Mouse (Mus musculus) midbrain, embryonic 12.5 days (tissue): ENCODE data around the gene Tbc1d17. TPM values are rescaled to one million over a fixed set of nuclear protein-coding genes. Genes with fewer than 3 reads are reported as not detected.

Experiments used
- ATAC-seq: fragments of 200-750 bp; cut with Nextera tagmentation; 2 replicates; pipeline ENCODE4 v1.8.0; 2017; ENCODE audit warnings: low read depth, moderate TSS enrichment, moderate library complexity; ENCODE audit not compliant: low FRiP score
- H3K27ac ChIP-seq: fragments of 300-500 bp; sonication (generic); replicated peaks from 2 replicates; pipeline ENCODE4 v1.5.1; 2016; ENCODE audit warnings: mild to moderate bottlenecking
- H3K27me3 ChIP-seq: fragments of 300-500 bp; sonication (generic); 2 replicates; pipeline ENCODE4 v1.6.1; 2016; ENCODE audit warnings: mild to moderate bottlenecking
- H3K36me3 ChIP-seq: fragments of 300-500 bp; sonication (generic); 2 replicates; pipeline ENCODE4 v1.6.1; 2016
- H3K4me1 ChIP-seq: fragments of 300-500 bp; sonication (generic); 2 replicates; pipeline ENCODE4 v1.6.1; 2016
- H3K4me2 ChIP-seq: fragments of 300-500 bp; sonication (generic); replicated peaks from 2 replicates; pipeline ENCODE4 v1.6.1; 2016; ENCODE audit warnings: mild to moderate bottlenecking, moderate library complexity
- H3K4me3 ChIP-seq: fragments of 300-500 bp; sonication (generic); 2 replicates; pipeline ENCODE4 v1.5.1; 2016; ENCODE audit warnings: mild to moderate bottlenecking
- H3K9ac ChIP-seq: fragments of 300-500 bp; sonication (generic); replicated peaks from 2 replicates; pipeline ENCODE4 v1.6.1; 2016; ENCODE audit warnings: mild to moderate bottlenecking, moderate library complexity
- H3K9me3 ChIP-seq: fragments of 300-500 bp; sonication (generic); 2 replicates; pipeline ENCODE4 v1.6.1; 2016; ENCODE audit warnings: mild to moderate bottlenecking
- WGBS: fragments of 180-500 bp; shearing (Covaris S2); methylation state at CpG from one replicate; pipeline ENCODE4 v1.1.7; 2016; 5-methylcytosine and 5-hydroxymethylcytosine counted together
- polyA plus RNA-seq: library from polyadenylated mRNA; unstranded; fragments of >200 nt; fragmentation: Nextera tagmentation; extraction: Ambion mirVana; gene quantifications from 2 replicates; pipeline ENCODE4 v1.2.1, GENCODE M21; 2016

The Tbc1d17 gene
- polyA plus RNA-seq, 1 experiment from 2014 or later: 101 TPM

DNA sequence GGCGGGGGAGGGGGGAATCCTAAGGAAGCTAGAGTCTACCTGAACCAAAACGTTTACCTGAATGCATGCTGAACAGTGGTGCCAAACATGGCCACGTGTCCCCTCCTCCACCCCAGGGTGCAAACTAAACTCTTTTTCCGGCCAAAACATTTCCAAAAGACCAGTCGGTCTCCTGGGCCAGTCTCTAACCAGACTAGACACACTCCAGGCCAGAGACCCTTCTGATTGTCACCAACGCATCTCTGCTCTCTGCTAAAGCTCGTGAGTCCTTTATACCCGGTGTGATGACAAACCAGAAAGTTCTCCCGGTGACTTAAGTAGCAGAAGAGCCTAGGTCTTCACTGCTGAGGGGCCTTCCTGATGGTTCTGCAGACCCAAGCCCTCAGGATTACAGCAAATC, 18.9 kb upstream of the Tbc1d17 start:
- Histone ChIP-seq H3K4me1 (peaks cover 51% of the 10 kb centered on the region), H3K4me2 (peak overlapping the region; percentile 91), H3K9me3 (no peaks in the 10 kb centered on the region), H3K36me3 (peaks cover 39% of the 10 kb centered on the region), H3K9ac (peak overlapping the region; percentile 98), H3K27ac (no peak overlapping the region), H3K27me3 (no peaks in the 10 kb centered on the region), H3K4me3 (peak overlapping the region; percentile 95)
- 49% methylated on average over 9 of the region's 9 CpGs for WGBS
- ATAC-seq: no peak

DNA sequence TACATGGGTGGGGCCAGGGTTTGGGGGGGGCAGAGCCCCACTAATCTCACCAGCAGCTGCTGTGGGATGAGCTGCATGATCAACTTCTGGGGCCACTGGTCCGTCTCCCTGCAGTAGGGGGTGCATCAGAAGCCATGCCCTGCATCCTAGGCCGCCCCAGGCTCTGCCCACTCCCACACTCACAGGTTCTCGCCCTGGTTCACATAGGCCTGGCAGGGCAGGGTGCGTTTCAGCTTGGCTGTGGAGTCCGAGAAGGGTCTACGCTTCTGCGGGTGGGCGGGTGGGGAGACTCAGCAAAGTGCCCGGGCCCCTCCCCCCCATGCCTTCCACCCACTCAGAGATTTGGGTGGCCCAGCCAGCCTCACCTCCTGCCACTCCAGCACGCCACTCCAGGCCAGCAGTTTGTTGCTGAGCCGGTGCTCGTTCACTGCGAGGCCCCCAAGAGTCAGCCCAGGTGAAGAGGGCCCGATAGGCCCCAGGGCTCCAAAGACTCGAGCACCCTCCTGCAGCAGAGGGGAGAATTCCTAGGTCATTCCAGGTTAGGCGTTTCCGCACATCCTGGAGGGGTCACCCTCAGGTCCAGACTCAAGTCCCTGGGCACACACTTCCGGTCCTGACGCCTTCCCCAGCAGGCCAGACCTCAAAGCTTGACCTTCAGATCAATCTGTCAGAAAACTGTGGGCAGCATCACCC, 18.3 kb upstream of the Tbc1d17 start:
- no peaks in the 10 kb centered on the region for H3K9me3 ChIP-seq
- peak overlapping the region; percentile 91 for H3K4me2 ChIP-seq
- ATAC-seq: no peak
- peaks cover 51% of the 10 kb centered on the region for H3K4me1 ChIP-seq
- peak overlapping the region; percentile 95 for H3K4me3 ChIP-seq
- peak overlapping the region; percentile 98 for H3K9ac ChIP-seq
- WGBS: 74% methylated on average over 19 of the region's 19 CpGs
- no peak overlapping the region; the same call in 1 of the 2 replicates for H3K27ac ChIP-seq
- H3K27me3 ChIP-seq: no peaks in the 10 kb centered on the region
- peaks cover 46% of the 10 kb centered on the region for H3K36me3 ChIP-seq

DNA sequence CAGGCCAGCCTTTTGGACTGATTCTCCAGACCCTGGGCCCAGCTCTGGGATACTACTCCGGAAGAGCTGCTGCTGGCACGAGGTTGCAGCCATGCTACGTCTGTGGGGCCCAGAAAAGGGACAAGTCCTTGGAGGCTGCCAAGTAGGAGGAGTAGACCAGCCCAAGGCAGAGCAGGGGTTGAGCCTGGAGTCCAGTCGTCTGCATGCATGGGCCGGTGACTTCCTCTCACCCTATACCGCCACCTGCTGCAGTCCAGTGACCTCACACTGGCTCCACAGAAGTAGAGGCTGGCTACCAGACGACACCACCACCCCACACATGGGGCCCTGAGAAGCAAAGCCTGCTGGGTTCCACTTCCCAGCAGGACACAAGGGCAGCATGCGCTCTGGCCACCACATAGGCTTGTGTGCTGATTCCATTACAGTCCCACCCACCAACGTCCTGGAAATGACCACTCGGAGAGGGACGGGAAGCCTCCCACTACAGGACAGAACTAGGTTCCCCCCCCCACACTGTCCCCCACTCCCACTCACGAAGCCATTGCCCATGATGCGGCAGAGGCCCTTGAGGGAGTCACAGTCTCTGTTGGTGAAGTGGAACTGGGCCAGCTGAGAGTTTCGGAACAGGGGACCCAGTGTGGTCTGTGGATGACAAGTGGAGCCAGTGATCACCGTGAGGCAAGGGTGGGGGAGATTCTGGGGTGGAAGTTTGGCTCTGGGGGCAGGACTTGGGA, 17.6 kb upstream of the Tbc1d17 start:
- Histone ChIP-seq H3K27me3 (no peaks in the 10 kb centered on the region), H3K4me1 (peaks cover 51% of the 10 kb centered on the region), H3K4me2 (peak overlapping the region; percentile 91), H3K27ac (0 out of 2 replicates have a peak overlapping the region, but pooled peaks have one; percentile 15), H3K9ac (peak overlapping the region; percentile 98; the same call in 1 of the 2 replicates), H3K36me3 (peaks cover 53% of the 10 kb centered on the region), H3K9me3 (no peaks in the 10 kb centered on the region), H3K4me3 (peak overlapping the region; percentile 95)
- 67% methylated on average over 15 of the region's 15 CpGs for WGBS
- ATAC-seq: no peak

DNA sequence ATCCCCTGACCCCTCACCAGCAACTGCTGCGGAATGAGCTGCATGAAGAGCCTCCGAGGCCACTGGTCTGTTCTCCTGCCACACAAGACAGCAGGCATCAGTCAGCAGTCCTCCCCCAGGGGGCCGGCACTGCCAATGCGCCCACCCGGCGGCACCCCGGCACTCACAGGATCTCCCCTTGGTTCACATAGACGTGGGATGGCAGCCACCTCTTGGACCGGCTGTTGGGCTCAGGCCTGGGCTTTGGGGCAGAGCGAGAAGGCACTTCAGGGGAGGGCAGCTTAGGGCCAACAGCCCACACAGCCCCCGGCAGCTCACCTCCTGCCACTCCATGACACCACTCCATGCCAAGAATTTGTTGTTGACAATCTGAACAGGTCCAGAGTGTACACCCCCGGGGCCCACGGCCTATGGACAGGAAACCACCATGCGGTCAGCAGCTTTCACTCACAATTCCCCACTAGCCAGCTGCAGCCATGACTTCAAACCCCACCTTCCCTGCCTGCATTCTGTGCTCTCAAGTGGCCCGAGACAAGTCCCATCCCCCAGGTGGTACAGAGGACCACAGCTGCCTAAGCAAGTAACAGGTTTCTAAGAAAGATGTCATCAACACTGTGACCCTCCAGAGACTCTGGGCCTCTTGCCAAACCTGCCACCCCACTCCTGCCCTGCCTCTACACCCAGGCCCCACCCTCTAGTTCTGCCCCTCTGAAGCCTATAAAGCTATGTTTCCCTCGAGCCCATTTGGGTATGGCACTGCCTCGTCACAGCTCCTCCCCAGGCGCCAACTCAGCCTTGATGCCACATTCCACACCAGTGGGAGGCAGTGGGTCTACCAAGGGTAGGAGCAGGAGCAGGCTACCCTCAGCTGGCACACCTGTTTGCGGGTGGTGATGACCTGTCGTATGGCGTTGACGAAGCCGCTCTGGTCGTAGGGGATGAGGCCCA, 16.0 kb upstream of the Tbc1d17 start:
- Histone ChIP-seq H3K9ac (no peak overlapping the region), H3K4me3 (no peak overlapping the region)

DNA sequence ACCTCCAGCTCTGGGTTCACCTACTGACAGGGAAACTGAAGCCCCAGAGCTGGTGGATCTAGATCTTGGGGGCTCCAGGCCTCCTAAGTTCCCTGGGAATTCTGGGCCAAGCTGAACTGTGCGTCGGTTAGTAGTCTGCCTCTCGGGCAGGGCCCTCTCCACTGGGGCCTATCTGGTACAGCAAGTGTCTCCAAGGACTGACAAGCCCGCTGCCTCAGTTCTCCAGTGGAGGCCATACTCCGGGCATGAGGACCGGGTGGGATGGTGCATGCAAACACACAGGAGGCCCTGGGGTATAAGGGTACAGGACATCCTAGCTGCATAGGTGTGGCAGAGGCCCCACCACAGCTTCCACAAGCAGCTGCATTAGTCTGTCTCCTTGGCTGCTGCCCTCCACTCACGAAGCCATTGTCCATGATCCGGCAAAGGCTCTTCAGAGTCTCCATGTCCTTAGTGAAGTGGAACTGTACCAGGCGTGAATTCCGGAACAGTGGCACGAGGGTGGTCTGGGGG, 15.2 kb upstream of the Tbc1d17 start:
- Histone ChIP-seq H3K4me1 (peaks cover 48% of the 10 kb centered on the region), H3K4me2 (no peak overlapping the region), H3K4me3 (no peak overlapping the region), H3K27ac (no peak overlapping the region), H3K27me3 (no peaks in the 10 kb centered on the region), H3K9me3 (no peaks in the 10 kb centered on the region), H3K36me3 (peaks cover 61% of the 10 kb centered on the region), H3K9ac (no peak overlapping the region)
- 85% methylated on average over 11 of the region's 11 CpGs for WGBS
- ATAC-seq: no peak

More for the DNA sequence above, 16.0 kb upstream of the Tbc1d17 start:
- no peak for ATAC-seq
- Histone ChIP-seq H3K4me2 (no peak overlapping the region), H3K9me3 (no peaks in the 10 kb centered on the region), H3K36me3 (peaks cover 57% of the 10 kb centered on the region), H3K27me3 (no peaks in the 10 kb centered on the region), H3K27ac (0 out of 2 replicates have a peak overlapping the region, but pooled peaks have one; percentile 2), H3K4me1 (peaks cover 48% of the 10 kb centered on the region)
- 86% methylated on average over 24 of the region's 24 CpGs for WGBS

DNA sequence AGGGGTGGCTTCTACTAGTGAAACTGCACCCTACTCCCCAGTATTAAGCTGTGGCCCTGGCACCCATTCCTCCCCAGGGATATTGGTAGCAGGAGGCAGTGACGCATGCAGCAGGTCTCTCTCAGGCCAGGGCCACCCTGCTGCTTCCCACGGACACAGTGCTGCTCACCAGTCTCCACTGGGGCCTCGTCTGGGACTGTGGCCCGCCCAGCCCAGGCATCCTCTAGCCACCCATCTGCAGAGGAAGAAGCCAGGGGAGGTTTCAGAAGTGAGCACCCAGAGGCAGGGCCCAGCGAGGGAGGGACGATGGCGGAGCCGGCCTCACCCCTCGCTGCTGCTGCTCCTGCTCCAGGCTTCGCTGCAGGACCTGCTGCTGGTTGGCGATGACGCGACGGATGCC, 14.3 kb upstream of the Tbc1d17 start:
- Histone ChIP-seq H3K27ac (no peak overlapping the region), H3K9ac (no peak overlapping the region), H3K9me3 (no peaks in the 10 kb centered on the region), H3K4me3 (no peak overlapping the region), H3K36me3 (peaks cover 61% of the 10 kb centered on the region), H3K4me1 (peaks cover 51% of the 10 kb centered on the region), H3K27me3 (no peaks in the 10 kb centered on the region), H3K4me2 (no peak overlapping the region)
- ATAC-seq: no peak
- WGBS: 91% methylated on average over 14 of the region's 14 CpGs

DNA sequence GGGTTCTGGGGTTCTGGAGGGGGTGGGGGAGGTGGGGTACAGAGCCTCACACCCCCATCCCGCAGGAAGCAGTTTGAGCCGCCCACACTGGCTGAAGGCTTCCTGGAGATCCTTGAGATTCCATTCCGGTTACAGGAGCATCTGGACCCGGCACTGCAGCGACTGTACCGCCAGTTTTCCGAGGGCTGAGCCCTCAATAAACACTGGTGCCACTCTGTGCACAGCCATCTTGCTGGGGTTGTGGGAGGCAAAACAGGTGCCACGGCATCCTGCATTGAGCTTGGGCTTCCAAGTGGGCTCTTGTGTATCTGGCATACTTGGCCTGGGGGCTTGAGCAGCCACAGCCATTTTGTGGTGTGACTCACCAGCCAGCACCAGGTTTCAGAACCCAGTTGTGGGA, 13.6 kb upstream of the Tbc1d17 start:
- no peaks in the 10 kb centered on the region for H3K27me3 ChIP-seq
- H3K9me3 ChIP-seq: no peaks in the 10 kb centered on the region
- ATAC-seq: no peak
- H3K4me3 ChIP-seq: no peak overlapping the region
- H3K36me3 ChIP-seq: peaks cover 61% of the 10 kb centered on the region
- H3K9ac ChIP-seq: no peak overlapping the region
- peaks cover 49% of the 10 kb centered on the region for H3K4me1 ChIP-seq
- no peak overlapping the region for H3K4me2 ChIP-seq
- no peak overlapping the region for H3K27ac ChIP-seq
- 90% methylated on average over 8 of the region's 8 CpGs for WGBS

DNA sequence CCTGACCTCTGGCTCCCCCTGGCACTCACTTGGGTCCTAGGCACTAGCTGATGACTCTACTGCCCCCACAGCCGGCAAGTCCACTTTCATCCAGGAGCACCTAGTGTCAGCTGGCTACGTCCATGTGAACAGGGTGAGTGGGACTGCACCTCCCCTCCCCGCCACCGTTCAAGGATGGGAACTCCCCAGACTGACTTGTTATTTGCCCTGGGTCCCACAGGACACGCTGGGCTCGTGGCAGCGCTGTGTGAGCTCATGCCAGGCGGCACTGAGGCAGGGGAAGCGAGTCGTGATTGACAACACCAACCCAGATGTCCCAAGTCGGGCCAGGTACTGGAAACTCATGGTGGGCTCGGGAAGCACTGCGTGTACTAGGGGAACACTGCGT, 12.5 kb upstream of the Tbc1d17 start:
- peak overlapping the region; percentile 52 for H3K27ac ChIP-seq
- no peak for ATAC-seq
- H3K27me3 ChIP-seq: no peaks in the 10 kb centered on the region
- H3K4me2 ChIP-seq: no peak overlapping the region
- H3K9ac ChIP-seq: no peak overlapping the region
- no peak overlapping the region for H3K4me3 ChIP-seq
- H3K36me3 ChIP-seq: peaks cover 57% of the 10 kb centered on the region
- peaks cover 42% of the 10 kb centered on the region for H3K4me1 ChIP-seq
- no peaks in the 10 kb centered on the region for H3K9me3 ChIP-seq
- 83% methylated on average over 14 of the region's 14 CpGs for whole genome bisulfite sequencing

DNA sequence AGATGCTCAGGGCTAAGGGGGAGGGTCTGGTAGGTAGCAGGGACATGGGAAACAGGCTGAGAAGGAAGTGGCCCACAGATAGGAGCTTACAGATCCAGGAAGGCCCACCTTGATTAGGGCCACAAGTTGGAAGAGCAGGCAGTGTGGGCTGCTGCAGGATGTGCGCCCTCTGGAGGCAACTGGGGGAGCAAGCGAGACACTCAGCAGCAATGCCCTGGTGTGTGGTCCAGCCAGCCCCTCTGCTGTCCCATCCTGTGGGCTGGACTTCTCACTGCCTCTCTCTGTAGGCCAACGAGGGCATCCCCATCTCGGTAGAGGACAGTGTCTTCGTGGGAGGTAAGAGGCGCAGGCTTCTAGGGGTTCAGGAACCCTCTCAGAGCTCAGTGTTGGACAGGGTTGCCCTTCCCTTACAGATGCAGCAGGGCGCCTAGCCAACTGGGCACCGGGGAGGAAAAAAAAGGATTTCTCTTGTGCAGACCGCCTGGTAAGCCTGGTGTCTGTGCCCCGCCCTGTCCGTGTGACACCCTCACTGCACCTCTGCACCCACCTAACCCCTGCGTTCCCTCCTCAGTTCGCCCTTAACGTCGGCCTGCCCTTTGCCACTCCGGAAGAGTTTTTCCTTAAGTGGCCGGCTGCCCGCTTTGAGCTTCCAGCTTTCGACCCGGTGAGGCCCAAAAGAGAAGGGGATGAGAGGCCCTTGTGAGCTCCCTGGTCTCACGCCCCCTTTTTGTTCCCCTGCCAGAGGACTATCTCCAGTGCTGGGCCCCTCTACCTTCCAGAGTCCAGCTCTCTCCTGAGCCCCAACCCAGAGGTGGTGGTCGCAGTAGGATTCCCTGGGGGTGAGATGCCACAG, 11.9 kb upstream of the Tbc1d17 start:
- WGBS: 61% methylated on average over 22 of the region's 22 CpGs
- Histone ChIP-seq H3K9ac (peak overlapping the region; percentile 50; the same call in 1 of the 2 replicates), H3K27me3 (no peaks in the 10 kb centered on the region), H3K36me3 (peaks cover 52% of the 10 kb centered on the region), H3K27ac (peak overlapping the region; percentile 52), H3K4me1 (peaks cover 38% of the 10 kb centered on the region), H3K9me3 (no peaks in the 10 kb centered on the region), H3K4me3 (0 out of 2 replicates have a peak overlapping the region, but pooled peaks have one; percentile 18), H3K4me2 (no peak overlapping the region)
- peak; percentile 5; the same call in 1 of the 2 replicates for ATAC-seq

DNA sequence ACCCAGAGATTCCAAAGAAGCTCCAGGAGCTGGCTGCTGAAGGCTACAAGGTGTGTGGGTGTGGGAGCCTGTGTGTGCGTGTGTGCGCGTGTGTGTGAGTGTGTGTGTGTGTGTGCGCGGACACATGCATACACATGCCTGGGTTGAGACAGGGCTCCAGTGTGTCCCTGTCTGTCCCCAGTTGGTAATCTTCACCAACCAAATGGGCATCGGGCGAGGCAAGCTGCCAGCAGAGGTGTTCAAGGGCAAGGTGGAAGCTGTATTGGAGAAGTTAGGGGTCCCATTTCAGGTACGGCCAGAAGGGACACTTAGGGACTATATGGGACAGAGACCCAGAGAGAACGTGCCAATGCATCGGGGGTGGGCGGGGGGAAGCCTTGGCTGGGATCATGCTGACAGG, 11.0 kb upstream of the Tbc1d17 start:
- H3K9ac ChIP-seq: no peak overlapping the region
- no peaks in the 10 kb centered on the region for H3K27me3 ChIP-seq
- H3K4me1 ChIP-seq: peaks cover 34% of the 10 kb centered on the region
- H3K4me3 ChIP-seq: no peak overlapping the region
- peaks cover 43% of the 10 kb centered on the region for H3K36me3 ChIP-seq
- no peak for ATAC-seq
- WGBS: 94% methylated on average over 11 of the region's 11 CpGs
- H3K27ac ChIP-seq: no peak overlapping the region
- no peaks in the 10 kb centered on the region for H3K9me3 ChIP-seq
- no peak overlapping the region for H3K4me2 ChIP-seq

DNA sequence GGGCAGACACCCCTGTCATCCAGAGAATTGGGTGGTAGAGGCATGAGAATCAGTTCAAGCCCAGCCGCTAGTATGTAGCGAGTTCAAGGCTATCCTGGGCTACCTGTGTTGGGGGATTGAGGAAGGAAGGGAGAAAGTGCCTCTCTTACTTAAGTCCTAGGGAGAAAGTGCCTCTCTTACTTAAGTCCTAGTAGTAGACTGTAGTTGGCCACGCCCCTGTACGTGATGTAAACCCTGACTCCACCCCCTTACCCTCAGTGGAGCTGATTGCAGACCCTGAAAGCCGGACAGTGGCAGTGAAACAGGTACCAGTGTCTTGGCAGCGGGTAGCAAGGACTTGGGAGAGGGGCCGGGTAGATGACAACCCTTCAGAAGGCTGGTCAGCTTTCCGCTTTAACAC, 9.0 kb upstream of the Tbc1d17 start:
- ATAC-seq: no peak
- Histone ChIP-seq H3K4me1 (peaks cover 50% of the 10 kb centered on the region), H3K36me3 (peaks cover 30% of the 10 kb centered on the region), H3K27ac (peak overlapping the region; percentile 92; the same call in 1 of the 2 replicates), H3K9me3 (no peaks in the 10 kb centered on the region), H3K4me3 (peak overlapping the region; percentile 71), H3K27me3 (no peaks in the 10 kb centered on the region), H3K4me2 (peak overlapping the region; percentile 68), H3K9ac (peak overlapping the region; percentile 89)
- WGBS: 31% methylated on average over 8 of the region's 8 CpGs
